Mouse (Mus musculus): ENCODE measurements at regions not wholly inside any gene's neighbourhood (a gene's known extent, or its start where the extent isn't known, plus 50 kb on each side); places are given as distances from the start of the nearest gene placed in this dataset.

GRCm38 (mm10) chr8:34486433-34487096 lies 375.0 kb upstream of the Gm10131 start:
- Histone ChIP-seq H3K27me3 (ENCODE audit: control insufficient read depth, insufficient read depth, insufficient read length) (no peaks in the 10 kb centered on the region), H3ac (ENCODE audit: control insufficient read depth, insufficient read length) (no peak overlapping the region), H3K4me2 (ENCODE audit: low read depth) (no peak overlapping the region), H3K79me2 (ENCODE audit: control insufficient read depth, insufficient read depth) (no peaks in the 10 kb centered on the region), H3K36me3 (ENCODE audit: control insufficient read depth, insufficient read depth) (no peaks in the 10 kb centered on the region), H3K4me3 (no peak overlapping the region)
- TF ChIP-seq POLR2A (IDR thresholded peaks at IDR 0.05; ENCODE audit: insufficient read length, low read depth) (no peak), USF1 (IDR thresholded peaks at IDR 0.05; ENCODE audit: low read depth) (no peak), TCF3 (IDR thresholded peaks at IDR 0.05; ENCODE audit: insufficient read length, low read depth) (no peak), SRF (IDR thresholded peaks at IDR 0.05; ENCODE audit: control insufficient read depth, insufficient read length, low read depth) (no peak), REST (IDR thresholded peaks at IDR 0.05; ENCODE audit: insufficient read depth, insufficient read length) (no peak), CEBPB (IDR thresholded peaks at IDR 0.05; ENCODE audit: insufficient read depth, poor library complexity, severe bottlenecking) (no peak)

- TF ChIP-seq REST (IDR thresholded peaks at IDR 0.05; ENCODE audit: insufficient read depth, insufficient read length) (no peak), TCF12 (IDR thresholded peaks at IDR 0.05; ENCODE audit: insufficient read depth, poor library complexity, severe bottlenecking) (no peak), POLR2AphosphoS2 (IDR thresholded peaks at IDR 0.05; ENCODE audit: insufficient read length, low read depth) (no peak), POLR2A (IDR thresholded peaks at IDR 0.05; ENCODE audit: insufficient read length, low read depth) (no peak), MYOG (IDR thresholded peaks at IDR 0.05; ENCODE audit: control insufficient read depth in 1 of 3, insufficient read depth in 1 of 3, insufficient read length in 2 of 3, low read depth in 2 of 3) (no peak), MYOD1 (IDR thresholded peaks at IDR 0.05; ENCODE audit: control insufficient read depth in 1 of 3, insufficient read length in 2 of 3, low read depth in 2 of 3) (no peak), TCF3 (IDR thresholded peaks at IDR 0.05; ENCODE audit: insufficient read length, low read depth) (no peak)
- no peak overlapping the region for H3K4me3 ChIP-seq
- H3K4me2 ChIP-seq (ENCODE audit: low read depth) = no peak overlapping the region
These were observed 374.4 kb upstream of the Gm10131 start for GRCm38 (mm10) chr8:34485905-34486304.

DNA sequence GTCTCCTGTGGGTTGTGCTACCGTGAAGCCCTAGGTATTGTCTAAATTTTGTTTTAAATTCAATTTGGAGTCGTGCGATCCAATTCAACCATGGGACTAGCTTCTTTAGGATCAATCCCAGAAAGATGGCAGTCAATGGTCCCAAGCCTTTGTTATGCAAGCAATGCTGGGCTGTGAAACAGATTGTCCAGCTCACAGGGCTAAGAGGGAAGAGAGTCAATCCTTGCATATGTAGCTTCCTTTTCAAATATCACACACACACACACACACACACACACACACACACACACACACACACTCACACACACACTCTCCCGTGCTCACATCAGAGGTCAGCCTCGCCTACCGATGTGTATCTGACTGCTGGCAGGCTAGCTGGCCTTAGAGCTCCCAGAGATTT lies 373.8 kb upstream of the Gm10131 start:
- TF ChIP-seq CEBPB (IDR thresholded peaks at IDR 0.05; ENCODE audit: insufficient read depth, poor library complexity, severe bottlenecking) (no peak), POLR2AphosphoS2 (IDR thresholded peaks at IDR 0.05; ENCODE audit: insufficient read length, low read depth) (no peak), E2F4 (IDR thresholded peaks at IDR 0.05; ENCODE audit: insufficient read depth) (no peak), POLR2A (IDR thresholded peaks at IDR 0.05; ENCODE audit: insufficient read length, low read depth) (no peak), TCF3 (IDR thresholded peaks at IDR 0.05; ENCODE audit: insufficient read length, low read depth) (no peak), TCF12 (IDR thresholded peaks at IDR 0.05; ENCODE audit: insufficient read depth, poor library complexity, severe bottlenecking) (no peak)
- Histone ChIP-seq H3K36me3 (ENCODE audit: control insufficient read depth, insufficient read depth) (no peaks in the 10 kb centered on the region), H3ac (ENCODE audit: control insufficient read depth, insufficient read length) (no peak overlapping the region), H3K27me3 (ENCODE audit: control insufficient read depth, insufficient read depth, insufficient read length) (no peaks in the 10 kb centered on the region), H3K4me3 (no peak overlapping the region), H3K79me2 (ENCODE audit: control insufficient read depth, insufficient read depth) (no peaks in the 10 kb centered on the region), H3K4me2 (ENCODE audit: low read depth) (no peak overlapping the region)

More at GRCm38 (mm10) chr8:34485905-34486304, 374.4 kb upstream of the Gm10131 start:
- no peak overlapping the region for H3ac ChIP-seq (ENCODE audit: control insufficient read depth, insufficient read length)
- H3K27me3 ChIP-seq (ENCODE audit: control insufficient read depth, insufficient read depth, insufficient read length) = no peaks in the 10 kb centered on the region
- H3K79me2 ChIP-seq (ENCODE audit: control insufficient read depth, insufficient read depth) = no peaks in the 10 kb centered on the region
- no peaks in the 10 kb centered on the region for H3K36me3 ChIP-seq (ENCODE audit: control insufficient read depth, insufficient read depth)

- Histone ChIP-seq H3K79me2 (ENCODE audit: control insufficient read depth, insufficient read depth) (no peaks in the 10 kb centered on the region), H3ac (ENCODE audit: control insufficient read depth, insufficient read length) (no peak overlapping the region), H3K27me3 (ENCODE audit: control insufficient read depth, insufficient read depth, insufficient read length) (no peaks in the 10 kb centered on the region), H3K4me3 (no peak overlapping the region), H3K36me3 (ENCODE audit: control insufficient read depth, insufficient read depth) (no peaks in the 10 kb centered on the region), H3K4me2 (ENCODE audit: low read depth) (no peak overlapping the region)
- no peak for TF ChIP-seq MYOD1 (IDR thresholded peaks at IDR 0.05; ENCODE audit: control insufficient read depth in 1 of 3, insufficient read length in 2 of 3, low read depth in 2 of 3)
- no peak for TF ChIP-seq E2F4 (IDR thresholded peaks at IDR 0.05; ENCODE audit: insufficient read depth)
- no peak for TF ChIP-seq TCF3 (IDR thresholded peaks at IDR 0.05; ENCODE audit: insufficient read length, low read depth)
- no peak for TF ChIP-seq POLR2A (IDR thresholded peaks at IDR 0.05; ENCODE audit: insufficient read length, low read depth)
- no peak for TF ChIP-seq CEBPB (IDR thresholded peaks at IDR 0.05; ENCODE audit: insufficient read depth, poor library complexity, severe bottlenecking)
- no peak for TF ChIP-seq POLR2AphosphoS2 (IDR thresholded peaks at IDR 0.05; ENCODE audit: insufficient read length, low read depth)
- TF ChIP-seq REST (IDR thresholded peaks at IDR 0.05; ENCODE audit: insufficient read depth, insufficient read length) = no peak
- no peak for TF ChIP-seq USF1 (IDR thresholded peaks at IDR 0.05; ENCODE audit: low read depth)
- no peak for TF ChIP-seq SRF (IDR thresholded peaks at IDR 0.05; ENCODE audit: control insufficient read depth, insufficient read length, low read depth)
- TF ChIP-seq MAX (IDR thresholded peaks at IDR 0.05; ENCODE audit: low read depth) = no peak
- TF ChIP-seq MYOG (IDR thresholded peaks at IDR 0.05; ENCODE audit: control insufficient read depth in 1 of 3, insufficient read depth in 1 of 3, insufficient read length in 2 of 3, low read depth in 2 of 3) = no peak
- no peak for TF ChIP-seq TCF12 (IDR thresholded peaks at IDR 0.05; ENCODE audit: insufficient read depth, poor library complexity, severe bottlenecking)
These were observed 373.2 kb upstream of the Gm10131 start for GRCm38 (mm10) chr8:34484551-34485335.

GRCm38 (mm10) chr8:34483212-34483611 lies 371.7 kb upstream of the Gm10131 start:
- H3K36me3 ChIP-seq (ENCODE audit: control insufficient read depth, insufficient read depth) = no peaks in the 10 kb centered on the region
- H3K79me2 ChIP-seq (ENCODE audit: control insufficient read depth, insufficient read depth) = no peaks in the 10 kb centered on the region
- H3K4me3 ChIP-seq = no peak overlapping the region
- no peak overlapping the region for H3K4me2 ChIP-seq (ENCODE audit: low read depth)
- H3ac ChIP-seq (ENCODE audit: control insufficient read depth, insufficient read length) = no peak overlapping the region
- no peaks in the 10 kb centered on the region for H3K27me3 ChIP-seq (ENCODE audit: control insufficient read depth, insufficient read depth, insufficient read length)
- no peak for TF ChIP-seq USF1 (IDR thresholded peaks at IDR 0.05; ENCODE audit: low read depth)
- no peak for TF ChIP-seq POLR2AphosphoS2 (IDR thresholded peaks at IDR 0.05; ENCODE audit: insufficient read length, low read depth)
- no peak for TF ChIP-seq POLR2A (IDR thresholded peaks at IDR 0.05; ENCODE audit: insufficient read length, low read depth)
- TF ChIP-seq MYOD1 (IDR thresholded peaks at IDR 0.05; ENCODE audit: control insufficient read depth in 1 of 3, insufficient read length in 2 of 3, low read depth in 2 of 3) = no peak
- TF ChIP-seq E2F4 (IDR thresholded peaks at IDR 0.05; ENCODE audit: insufficient read depth) = no peak
- TF ChIP-seq CEBPB (IDR thresholded peaks at IDR 0.05; ENCODE audit: insufficient read depth, poor library complexity, severe bottlenecking) = no peak
- no peak for TF ChIP-seq TCF3 (IDR thresholded peaks at IDR 0.05; ENCODE audit: insufficient read length, low read depth)
- no peak for TF ChIP-seq MYOG (IDR thresholded peaks at IDR 0.05; ENCODE audit: control insufficient read depth in 1 of 3, insufficient read depth in 1 of 3, insufficient read length in 2 of 3, low read depth in 2 of 3)
- TF ChIP-seq SRF (IDR thresholded peaks at IDR 0.05; ENCODE audit: control insufficient read depth, insufficient read length, low read depth) = no peak
- no peak for TF ChIP-seq REST (IDR thresholded peaks at IDR 0.05; ENCODE audit: insufficient read depth, insufficient read length)
- TF ChIP-seq TCF12 (IDR thresholded peaks at IDR 0.05; ENCODE audit: insufficient read depth, poor library complexity, severe bottlenecking) = no peak
- TF ChIP-seq MAX (IDR thresholded peaks at IDR 0.05; ENCODE audit: low read depth) = no peak
